Mouse (Mus musculus) retina, postnatal 1 day (tissue): Measurements from ENCODE around the gene Wdr18.
A peak's percentile ranks its signal among the peaks of the same experiment; 100 is the strongest.

ENCODE experiments used
- DNase-seq: peaks from one replicate; pipeline ENCODE4 v3.0.0-alpha.2; 2012

Wdr18 gene

GRCm38 (mm10) chr10:80001945-80002344 is 42.0 kb downstream of the Wdr18 start:
- DNase-seq, result no peak

- DNase-seq, result no peak
These were observed 42.9 kb downstream of the Wdr18 start for GRCm38 (mm10) chr10:80002829-80003228.

GRCm38 (mm10) chr10:80003374-80004232 is 43.7 kb downstream of the Wdr18 start:
- DNase-seq, result no peak

- DNase-seq, result no peak
These were observed 44.3 kb downstream of the Wdr18 start for GRCm38 (mm10) chr10:80004233-80004705.

- no peak for DNase-seq
These were observed 51.8 kb downstream of the Wdr18 start for GRCm38 (mm10) chr10:80011740-80012139.

- no peak for DNase-seq
These were observed 53.7 kb downstream of the Wdr18 start for GRCm38 (mm10) chr10:80013609-80014008.

- DNase-seq, result no peak
These were observed 54.7 kb downstream of the Wdr18 start for GRCm38 (mm10) chr10:80014484-80015290.

- no peak for DNase-seq
These were observed 55.6 kb downstream of the Wdr18 start for GRCm38 (mm10) chr10:80015583-80015982.

GRCm38 (mm10) chr10:80016511-80016910 is 56.6 kb downstream of the Wdr18 start, which contains the start of gene Arhgap45:
TSS of gene Arhgap45 (plus strand) at chr10:80016653.
- DNase-seq, result no peak

GRCm38 (mm10) chr10:80016931-80017330 is 57.0 kb downstream of the Wdr18 start:
- no peak for DNase-seq

GRCm38 (mm10) chr10:80017361-80017760 is 57.4 kb downstream of the Wdr18 start:
- DNase-seq, result no peak

GRCm38 (mm10) chr10:80017771-80018170 is 57.8 kb downstream of the Wdr18 start:
- no peak for DNase-seq

GRCm38 (mm10) chr10:80018739-80019297 is 58.9 kb downstream of the Wdr18 start:
- DNase-seq, result no peak

- DNase-seq, result peak; percentile 35
These were observed 59.6 kb downstream of the Wdr18 start for GRCm38 (mm10) chr10:80019471-80020131.
